Mouse (Mus musculus) small intestine, adult 2 months (tissue): ENCODE measurements around the gene Edaradd. TPM values are rescaled to one million over a fixed set of nuclear protein-coding genes. Genes with fewer than 3 reads are reported as not detected.

ENCODE experiments used
- H3K27ac ChIP-seq: fragments of 200-500 bp; 2 replicates; pipeline ENCODE4 v1.5.1; 2012; ENCODE audit warnings: low read depth, low read length, control low read depth, inconsistent platforms; ENCODE audit not compliant: insufficient read depth
- H3K27me3 ChIP-seq: fragments of 200-500 bp; 2 replicates; pipeline ENCODE4 v1.6.1; 2012; ENCODE audit warnings: mild to moderate bottlenecking, moderate library complexity, low read length, inconsistent platforms; ENCODE audit not compliant: control insufficient read depth, insufficient read depth
- H3K36me3 ChIP-seq: fragments of 200-500 bp; 2 replicates; pipeline ENCODE4 v1.6.1; 2012; ENCODE audit warnings: mild to moderate bottlenecking, low read length, control low read depth, inconsistent platforms; ENCODE audit not compliant: control insufficient read depth, insufficient read depth
- H3K4me1 ChIP-seq: fragments of 200-500 bp; 2 replicates; pipeline ENCODE4 v1.6.1; 2012; ENCODE audit warnings: low read length, inconsistent platforms, mixed read lengths; ENCODE audit not compliant: control insufficient read depth, insufficient read depth, insufficient read length
- H3K4me3 ChIP-seq: fragments of 200-500 bp; 2 replicates; pipeline ENCODE4 v1.5.1; 2012; ENCODE audit warnings: low read depth, mild to moderate bottlenecking, control low read depth, inconsistent platforms, low read length, moderate library complexity
- CTCF ChIP-seq: fragments of 200-500 bp; IDR thresholded peaks from 2 replicates; pipeline ENCODE4 v1.5.1; 2012; ENCODE audit warnings: low read depth, mild to moderate bottlenecking, control low read depth, inconsistent platforms, low read length, moderate library complexity, mixed read lengths; ENCODE audit not compliant: insufficient replicate concordance, insufficient read length; ENCODE audit errors: extremely low read depth
- POLR2A ChIP-seq: fragments of 200-500 bp; IDR thresholded peaks from 2 replicates; pipeline ENCODE4 v1.6.1; 2012; ENCODE audit warnings: low read depth, mild to moderate bottlenecking, control low read depth, inconsistent platforms, low read length, moderate library complexity
- WGBS: fragments of 180-500 bp; shearing (Covaris S2); methylation state at CpG from one replicate; pipeline ENCODE4 v1.1.7; 2018; 5-methylcytosine and 5-hydroxymethylcytosine counted together
- polyA plus RNA-seq: library from polyadenylated mRNA; depleted of rRNA; stranded (reverse); fragments of >200 nt; gene quantifications from 2 replicates; pipeline ENCODE4 v1.2.3, GENCODE M21; 2012; rRNA removed

Gene Edaradd
- 0.14 and 0.34 TPM in 2 replicates for polyA plus RNA-seq

GRCm38 (mm10) chr13:12519955-12520584 is at the start of gene Edaradd:
Gene Edaradd, minus strand, starts transcription at chr13:12520438.
- H3K4me3 ChIP-seq = peak within 1 kb of the TSS; percentile 82
- H3K27ac ChIP-seq = peak within 1 kb of the TSS; percentile 41
- H3K27me3 ChIP-seq = no peaks in the 10 kb centered on the region
- WGBS = under 1% methylated on average over 35 of the region's 35 CpGs
- peaks cover 5% of the 10 kb centered on the region; the same call in 1 of the 2 replicates for H3K4me1 ChIP-seq
- no peak for TF ChIP-seq POLR2A
- peak; percentile 36; the same call in 1 of the 2 replicates for TF ChIP-seq CTCF
- no peaks in the 10 kb centered on the region for H3K36me3 ChIP-seq

- no peak for TF ChIP-seq POLR2A
- no peak for TF ChIP-seq CTCF
- Histone ChIP-seq H3K4me3 (no peak overlapping the region), H3K27me3 (no peaks in the 10 kb centered on the region), H3K27ac (no peak overlapping the region), H3K36me3 (no peaks in the 10 kb centered on the region), H3K4me1 (peaks cover 1% of the 10 kb centered on the region; the same call in 1 of the 2 replicates)
- 71% methylated on average over 7 of the region's 7 CpGs for WGBS
These were observed 49.5 kb upstream of the Edaradd start for GRCm38 (mm10) chr13:12569741-12570140.

- H3K4me1 ChIP-seq = no peaks in the 10 kb centered on the region; the same call in 1 of the 2 replicates
- H3K27ac ChIP-seq = no peak overlapping the region
- TF ChIP-seq POLR2A (no peak), CTCF (no peak)
- WGBS = 71% methylated on average over 9 of the region's 9 CpGs
- no peaks in the 10 kb centered on the region for H3K27me3 ChIP-seq
- H3K4me3 ChIP-seq = no peak overlapping the region
- no peaks in the 10 kb centered on the region for H3K36me3 ChIP-seq
These were observed 48.6 kb upstream of the Edaradd start for GRCm38 (mm10) chr13:12568597-12569469.

- no peaks in the 10 kb centered on the region; the same call in 1 of the 2 replicates for H3K4me1 ChIP-seq
- WGBS = 88% methylated on average over 1 of the region's 1 CpGs
- H3K27me3 ChIP-seq = no peaks in the 10 kb centered on the region
- no peak for TF ChIP-seq POLR2A
- TF ChIP-seq CTCF = no peak
- H3K36me3 ChIP-seq = no peaks in the 10 kb centered on the region
- no peak overlapping the region for H3K4me3 ChIP-seq
- no peak overlapping the region for H3K27ac ChIP-seq
These were observed 47.7 kb upstream of the Edaradd start for GRCm38 (mm10) chr13:12567936-12568335.

GRCm38 (mm10) chr13:12565621-12566390 is 45.6 kb upstream of the Edaradd start, which contains the start of gene Ero1lb:
Gene Ero1lb, plus strand, starts transcription at chr13:12565874.
- no peaks in the 10 kb centered on the region; the same call in 1 of the 2 replicates for H3K4me1 ChIP-seq
- no peaks in the 10 kb centered on the region for H3K27me3 ChIP-seq
- under 1% methylated on average over 73 of the region's 73 CpGs for WGBS
- H3K4me3 ChIP-seq = peak within 1 kb of the TSS; percentile 89
- peak; percentile 72; the same call in 1 of the 2 replicates for TF ChIP-seq POLR2A
- TF ChIP-seq CTCF = no peak
- H3K27ac ChIP-seq = no peak within 1 kb of the TSS
- H3K36me3 ChIP-seq = no peaks in the 10 kb centered on the region

- 74% methylated on average over 4 of the region's 4 CpGs for WGBS
- Histone ChIP-seq H3K27ac (no peak overlapping the region), H3K27me3 (no peaks in the 10 kb centered on the region), H3K4me3 (no peak overlapping the region), H3K36me3 (no peaks in the 10 kb centered on the region), H3K4me1 (no peaks in the 10 kb centered on the region)
- TF ChIP-seq POLR2A = no peak
- no peak for TF ChIP-seq CTCF
These were observed 42.0 kb upstream of the Edaradd start for GRCm38 (mm10) chr13:12562256-12562655.
